Mouse (Mus musculus) heart, embryonic 10.5 days (tissue): ENCODE measurements around the gene Pald1. TPM values are rescaled to one million over a fixed set of nuclear protein-coding genes. Genes with fewer than 3 reads are reported as not detected.
A peak's percentile ranks its signal among the peaks of the same experiment; 100 is the strongest.

Experiments
- DNase-seq: peaks from one replicate; pipeline ENCODE4 v3.0.0-alpha.2; 2017; ENCODE audit warnings: low spot score
- H3K27ac ChIP-seq: fragments of 300-500 bp; sonication (generic); 2 replicates; pipeline ENCODE4 v1.5.1; 2016; ENCODE audit warnings: mild to moderate bottlenecking
- H3K27me3 ChIP-seq: fragments of 300-500 bp; sonication (generic); 2 replicates; pipeline ENCODE4 v1.6.1; 2016; ENCODE audit warnings: mild to moderate bottlenecking; ENCODE audit not compliant: poor library complexity, insufficient read depth, severe bottlenecking
- H3K36me3 ChIP-seq: fragments of 300-500 bp; sonication (generic); 2 replicates; pipeline ENCODE4 v1.6.1; 2016; ENCODE audit warnings: mild to moderate bottlenecking, moderate library complexity
- H3K4me1 ChIP-seq: fragments of 300-500 bp; sonication (generic); 2 replicates; pipeline ENCODE4 v1.6.1; 2016; ENCODE audit warnings: mild to moderate bottlenecking
- H3K4me3 ChIP-seq: fragments of 300-500 bp; sonication (generic); 2 replicates; pipeline ENCODE4 v1.5.1; 2016; ENCODE audit warnings: mild to moderate bottlenecking, moderate library complexity
- H3K9me3 ChIP-seq: fragments of 300-500 bp; sonication (generic); 2 replicates; pipeline ENCODE4 v1.6.1; 2016; ENCODE audit warnings: mild to moderate bottlenecking, moderate library complexity
- WGBS: fragments of 180-500 bp; shearing (Covaris S2); methylation state at CpG from one replicate; pipeline ENCODE4 v1.1.7; 2016; 5-methylcytosine and 5-hydroxymethylcytosine counted together
- polyA plus RNA-seq: library from polyadenylated mRNA; unstranded; fragments of >200 nt; fragmentation: Nextera tagmentation; extraction: Ambion mirVana; gene quantifications from 2 replicates; pipeline ENCODE4 v1.2.1, GENCODE M21; 2016

Pald1 gene
- polyA plus RNA-seq, 1 experiment from 2014 or later = 34.2 TPM

DNA sequence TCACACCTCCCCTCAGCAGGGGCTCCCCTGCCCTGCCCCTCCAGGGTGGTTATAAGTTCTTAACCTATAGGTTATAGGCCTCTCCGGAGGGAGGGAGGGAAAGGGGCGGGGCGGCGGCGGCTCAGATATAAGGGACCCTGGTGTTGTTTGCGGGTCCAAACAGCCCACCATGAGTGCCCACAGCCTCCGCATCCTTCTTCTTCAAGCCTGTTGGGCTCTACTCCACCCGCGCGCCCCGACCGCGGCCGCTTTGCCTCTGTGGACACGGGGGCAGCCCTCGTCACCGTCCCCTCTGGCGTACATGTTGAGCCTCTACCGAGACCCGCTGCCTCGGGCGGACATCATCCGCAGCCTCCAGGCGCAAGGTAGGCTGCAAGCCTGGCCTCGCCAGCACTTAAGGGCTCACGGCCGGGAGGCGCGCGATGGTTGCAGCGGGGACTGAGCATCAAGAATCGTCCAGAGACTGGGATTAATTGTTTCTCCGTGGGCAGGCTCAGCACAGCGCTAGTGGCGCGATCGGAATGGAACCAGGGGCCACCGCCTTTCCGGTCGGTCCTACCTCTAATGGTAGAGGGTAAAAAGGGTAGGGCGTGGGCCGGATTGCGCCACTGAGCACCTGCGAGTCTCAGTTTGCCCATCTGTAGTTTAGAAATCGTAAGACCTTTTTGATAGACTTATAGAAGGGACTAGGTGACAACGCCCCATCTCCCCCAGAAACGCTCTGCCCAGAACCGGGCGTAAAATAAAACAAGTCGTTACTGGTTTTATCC, 35.0 kb upstream of the Pald1 start:
- H3K4me1 ChIP-seq = peaks cover 23% of the 10 kb centered on the region
- WGBS = 2% methylated on average over 50 of the region's 50 CpGs
- peaks cover 70% of the 10 kb centered on the region for H3K27me3 ChIP-seq
- DNase-seq = no peak
- H3K27ac ChIP-seq = peak overlapping the region; percentile 57; the same call in 1 of the 2 replicates
- peak overlapping the region; percentile 67 for H3K4me3 ChIP-seq
- no peaks in the 10 kb centered on the region for H3K9me3 ChIP-seq
- H3K36me3 ChIP-seq = no peaks in the 10 kb centered on the region

DNA sequence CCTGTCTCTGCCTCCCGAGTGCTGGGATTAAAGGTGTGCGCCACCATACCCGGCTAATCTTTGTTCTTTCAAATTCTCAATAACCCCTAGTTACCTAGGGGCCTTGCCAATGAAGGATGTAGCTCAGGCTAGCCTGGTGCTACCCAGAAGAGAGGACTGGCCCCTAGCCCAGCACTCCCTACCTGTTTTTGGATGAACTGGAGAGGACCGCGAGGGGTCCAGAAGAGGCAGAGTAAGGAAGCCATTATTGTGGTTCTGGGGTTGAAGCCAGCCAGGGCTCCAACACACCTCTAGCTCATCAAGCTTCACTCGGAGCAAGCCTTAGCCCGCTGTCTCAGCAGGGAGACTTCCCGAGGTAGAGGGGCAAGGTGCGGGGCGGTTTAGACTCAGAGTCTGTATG, 34.3 kb upstream of the Pald1 start, which contains the start of gene Nodal:
Gene Nodal (plus strand): TSS at position 301 of the 400 bp plus-strand sequence.
- H3K4me1 ChIP-seq = peaks cover 29% of the 10 kb centered on the region
- no peak for DNase-seq
- WGBS = 17% methylated on average over 10 of the region's 10 CpGs
- H3K4me3 ChIP-seq = peak within 1 kb of the TSS; percentile 67
- H3K27me3 ChIP-seq = peaks cover 67% of the 10 kb centered on the region
- no peaks in the 10 kb centered on the region for H3K9me3 ChIP-seq
- H3K36me3 ChIP-seq = no peaks in the 10 kb centered on the region
- H3K27ac ChIP-seq = peak within 1 kb of the TSS; percentile 57; the same call in 1 of the 2 replicates

DNA sequence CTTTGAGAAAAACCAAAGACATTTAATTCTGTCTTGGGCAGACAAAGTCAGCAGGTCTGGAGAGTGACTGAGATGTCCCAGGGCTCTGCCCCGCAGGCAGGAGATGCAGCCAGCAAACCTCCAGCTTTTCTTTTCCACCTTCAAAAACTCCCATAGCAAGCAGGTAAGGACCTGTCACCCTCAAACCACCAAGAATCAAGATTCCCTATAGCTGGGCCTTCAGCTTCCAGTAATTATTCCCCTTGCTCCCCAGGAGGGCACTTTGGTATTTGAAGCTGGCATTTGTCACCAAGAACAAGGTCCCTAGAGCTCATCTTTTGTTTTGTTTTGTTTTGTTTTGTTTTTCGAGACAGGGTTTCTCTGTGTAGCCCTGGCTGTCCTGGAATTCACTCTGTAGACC, 33.7 kb upstream of the Pald1 start:
- no peaks in the 10 kb centered on the region for H3K9me3 ChIP-seq
- H3K27ac ChIP-seq = no peak overlapping the region
- peaks cover 64% of the 10 kb centered on the region for H3K27me3 ChIP-seq
- no peak for DNase-seq
- WGBS = 25% methylated on average over 2 of the region's 2 CpGs
- no peaks in the 10 kb centered on the region for H3K36me3 ChIP-seq
- H3K4me1 ChIP-seq = peaks cover 29% of the 10 kb centered on the region
- no peak overlapping the region for H3K4me3 ChIP-seq

DNA sequence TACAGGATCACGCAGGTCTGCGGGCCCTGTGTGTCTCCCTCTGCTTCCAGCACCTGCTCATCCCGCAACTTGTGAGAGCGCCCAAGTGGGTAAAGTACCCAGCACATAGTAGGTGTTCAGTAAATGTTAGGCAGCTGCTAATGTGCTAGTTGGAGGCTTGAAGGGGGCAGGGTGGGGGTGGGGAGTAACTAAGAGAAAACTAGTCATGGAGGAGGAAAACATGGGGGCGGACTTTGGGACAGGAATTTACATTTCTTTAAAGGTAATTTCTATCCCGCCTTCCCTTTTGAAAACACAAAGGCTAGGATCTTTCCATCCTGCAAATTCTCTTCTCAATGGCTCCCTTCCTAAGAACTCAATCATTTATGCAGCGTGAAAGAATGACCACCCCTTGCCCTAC, 33.2 kb upstream of the Pald1 start:
- DNase-seq = no peak
- WGBS = 20% methylated on average over 7 of the region's 7 CpGs
- H3K27me3 ChIP-seq = peaks cover 64% of the 10 kb centered on the region
- peaks cover 29% of the 10 kb centered on the region for H3K4me1 ChIP-seq
- no peaks in the 10 kb centered on the region for H3K9me3 ChIP-seq
- H3K4me3 ChIP-seq = no peak overlapping the region
- no peak overlapping the region for H3K27ac ChIP-seq
- no peaks in the 10 kb centered on the region for H3K36me3 ChIP-seq

DNA sequence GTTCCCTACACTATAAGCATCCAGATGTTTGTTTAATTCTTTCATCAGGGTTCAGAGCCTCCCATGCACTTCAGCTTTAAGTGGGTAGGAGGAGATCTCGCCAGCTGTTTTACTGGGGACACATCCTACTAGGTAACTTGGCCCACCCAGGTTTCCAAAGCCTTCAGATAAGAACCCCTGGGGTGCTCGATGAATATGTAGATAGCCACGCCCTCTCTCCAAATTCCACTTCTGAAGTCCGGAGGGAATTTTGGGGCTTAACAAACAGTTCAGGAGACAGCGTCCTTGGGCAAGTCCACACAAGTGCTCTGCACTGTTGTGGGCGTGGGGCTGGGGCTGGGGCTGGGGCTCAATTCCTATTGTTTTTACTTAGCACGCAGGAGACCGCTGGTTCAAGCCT, 32.6 kb upstream of the Pald1 start:
- no peaks in the 10 kb centered on the region for H3K36me3 ChIP-seq
- peaks cover 66% of the 10 kb centered on the region for H3K27me3 ChIP-seq
- DNase-seq = no peak
- H3K4me3 ChIP-seq = no peak overlapping the region
- H3K4me1 ChIP-seq = peaks cover 29% of the 10 kb centered on the region
- 18% methylated on average over 8 of the region's 8 CpGs for WGBS
- H3K9me3 ChIP-seq = no peaks in the 10 kb centered on the region
- H3K27ac ChIP-seq = no peak overlapping the region

DNA sequence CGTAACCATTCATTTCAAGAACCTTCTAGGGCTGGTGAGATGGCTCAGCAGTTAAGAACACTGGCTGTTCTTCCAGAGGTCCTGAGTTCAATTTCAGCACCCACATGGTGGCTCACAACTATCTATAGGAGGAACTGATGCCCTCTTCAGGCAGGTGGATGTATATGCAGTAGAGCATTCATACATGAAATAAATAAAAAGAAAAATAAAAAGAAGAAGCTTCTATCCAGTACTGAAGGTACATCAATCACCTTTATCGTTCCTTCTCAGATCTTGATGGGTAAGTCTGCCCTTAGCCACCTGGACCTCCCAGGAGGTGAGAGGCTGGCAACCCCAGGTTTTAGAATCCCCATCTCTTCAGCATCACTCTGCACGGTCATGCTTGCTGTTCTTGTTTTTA, 31.9 kb upstream of the Pald1 start:
- Histone ChIP-seq H3K27me3 (peaks cover 59% of the 10 kb centered on the region), H3K4me3 (no peak overlapping the region), H3K4me1 (peaks cover 29% of the 10 kb centered on the region), H3K36me3 (no peaks in the 10 kb centered on the region), H3K27ac (no peak overlapping the region), H3K9me3 (no peaks in the 10 kb centered on the region)
- no peak for DNase-seq
- 68% methylated on average over 3 of the region's 3 CpGs for WGBS

DNA sequence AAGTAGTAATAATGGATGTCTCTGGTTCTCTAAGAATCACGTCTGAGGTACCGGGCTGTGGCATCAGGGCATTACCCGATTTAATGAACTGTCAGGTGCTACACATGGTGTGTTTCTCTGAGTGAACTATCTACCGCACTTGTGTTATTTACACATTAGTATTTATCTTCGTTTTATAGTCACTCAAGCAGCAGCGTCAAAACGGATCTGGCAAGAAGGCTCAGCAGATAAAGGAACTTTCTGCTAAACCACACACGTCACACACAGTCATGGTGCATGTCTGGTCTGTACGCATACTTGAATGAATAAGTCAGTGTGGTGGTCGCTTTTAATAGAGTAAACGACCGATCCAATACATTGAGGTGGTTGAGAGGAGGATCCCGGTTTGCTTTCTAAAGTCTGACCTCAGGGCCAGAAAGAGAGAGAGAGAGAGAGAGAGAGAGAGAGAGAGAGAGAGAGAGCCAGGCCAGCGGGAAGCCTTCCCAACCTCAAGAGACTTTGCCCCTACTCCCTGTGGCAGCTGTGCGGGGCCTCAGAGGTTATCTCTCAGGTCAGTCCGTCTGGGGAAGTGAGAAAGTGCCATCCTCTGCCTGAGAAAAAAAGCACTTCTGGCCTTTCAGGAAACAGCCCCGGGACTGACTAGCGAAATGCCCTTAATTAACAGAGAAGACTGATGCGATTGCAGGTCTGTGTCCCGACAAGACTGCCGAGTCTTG, 29.7 kb upstream of the Pald1 start:
- peak overlapping the region; percentile 33 for H3K4me3 ChIP-seq
- no peaks in the 10 kb centered on the region for H3K9me3 ChIP-seq
- H3K36me3 ChIP-seq = no peaks in the 10 kb centered on the region
- H3K27me3 ChIP-seq = peaks cover 47% of the 10 kb centered on the region
- DNase-seq = no peak
- WGBS = 21% methylated on average over 21 of the region's 21 CpGs
- peaks cover 18% of the 10 kb centered on the region for H3K4me1 ChIP-seq
- peak overlapping the region; percentile 59; the same call in 1 of the 2 replicates for H3K27ac ChIP-seq

DNA sequence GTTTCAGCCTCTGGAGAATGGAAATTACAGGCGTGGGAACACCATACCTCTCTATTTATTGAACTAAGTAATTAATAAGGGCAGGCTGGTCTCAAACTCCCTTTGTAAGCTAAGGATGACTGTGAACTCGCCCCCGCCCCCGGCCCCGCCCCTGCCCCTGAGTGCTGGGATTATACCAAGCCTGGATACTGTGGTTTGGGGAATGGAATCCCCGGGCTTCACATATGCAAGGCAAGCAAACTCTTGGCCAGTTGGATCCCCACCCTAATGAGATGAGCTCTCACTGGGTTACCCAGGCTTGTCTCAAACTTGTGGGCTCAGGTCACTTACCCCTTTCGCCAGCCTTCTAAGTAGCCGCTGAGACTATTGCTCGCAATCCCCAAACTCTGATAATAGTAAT, 26.9 kb upstream of the Pald1 start:
- Histone ChIP-seq H3K27ac (no peak overlapping the region), H3K9me3 (no peaks in the 10 kb centered on the region), H3K4me1 (peaks cover 19% of the 10 kb centered on the region), H3K36me3 (no peaks in the 10 kb centered on the region), H3K4me3 (no peak overlapping the region), H3K27me3 (peaks cover 43% of the 10 kb centered on the region)
- no peak for DNase-seq
- 30% methylated on average over 9 of the region's 9 CpGs for WGBS

DNA sequence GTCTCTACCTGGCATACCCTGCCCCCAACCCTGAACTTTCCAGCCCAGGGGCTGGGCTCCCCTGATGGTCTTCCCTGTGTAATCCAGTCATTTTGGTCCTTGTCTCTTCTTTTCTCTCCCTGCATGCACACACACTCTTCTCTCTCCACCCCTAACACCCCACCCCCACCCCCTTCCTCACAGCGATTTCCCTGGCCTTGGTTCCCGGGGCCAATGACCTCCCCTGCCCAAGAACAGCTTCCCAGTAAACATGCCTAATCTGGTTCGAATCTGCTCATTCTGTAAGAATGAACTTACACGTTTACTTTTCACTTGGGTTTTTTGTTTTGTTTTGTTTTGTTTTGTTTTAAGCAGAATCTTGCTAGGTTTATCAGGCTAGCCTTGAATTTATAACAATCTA, 26.4 kb upstream of the Pald1 start:
- peaks cover 39% of the 10 kb centered on the region for H3K27me3 ChIP-seq
- no peak overlapping the region for H3K4me3 ChIP-seq
- no peak overlapping the region for H3K27ac ChIP-seq
- no peaks in the 10 kb centered on the region for H3K36me3 ChIP-seq
- H3K9me3 ChIP-seq = no peaks in the 10 kb centered on the region
- 7% methylated on average over 4 of the region's 4 CpGs for WGBS
- H3K4me1 ChIP-seq = peaks cover 19% of the 10 kb centered on the region
- no peak for DNase-seq

DNA sequence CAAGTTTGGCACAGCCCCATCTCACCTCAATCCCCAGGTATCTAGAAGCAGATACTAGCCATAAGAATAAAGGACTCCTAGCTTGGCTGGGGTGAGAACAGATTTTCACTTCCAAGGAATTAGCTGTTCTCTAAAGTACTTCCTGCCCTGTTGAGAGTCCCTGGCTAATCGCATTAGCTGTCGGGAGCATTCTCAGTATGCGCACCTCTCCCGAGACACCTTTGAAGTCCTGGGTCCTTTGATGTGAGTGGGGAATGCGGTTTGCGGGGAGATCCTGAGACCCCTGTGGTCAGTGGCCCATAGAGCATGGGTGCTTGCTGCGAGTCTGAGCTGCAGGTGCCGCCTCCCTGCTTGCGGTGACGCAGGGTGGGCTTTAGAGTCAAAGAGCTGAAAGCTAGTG, 22.6 kb upstream of the Pald1 start:
- WGBS = 9% methylated on average over 10 of the region's 10 CpGs
- peaks cover 43% of the 10 kb centered on the region for H3K27me3 ChIP-seq
- no peak overlapping the region for H3K27ac ChIP-seq
- DNase-seq = no peak
- no peaks in the 10 kb centered on the region for H3K36me3 ChIP-seq
- H3K4me1 ChIP-seq = peaks cover 8% of the 10 kb centered on the region; the same call in 1 of the 2 replicates
- H3K4me3 ChIP-seq = peak overlapping the region; percentile 24; the same call in 1 of the 2 replicates
- H3K9me3 ChIP-seq = no peaks in the 10 kb centered on the region

DNA sequence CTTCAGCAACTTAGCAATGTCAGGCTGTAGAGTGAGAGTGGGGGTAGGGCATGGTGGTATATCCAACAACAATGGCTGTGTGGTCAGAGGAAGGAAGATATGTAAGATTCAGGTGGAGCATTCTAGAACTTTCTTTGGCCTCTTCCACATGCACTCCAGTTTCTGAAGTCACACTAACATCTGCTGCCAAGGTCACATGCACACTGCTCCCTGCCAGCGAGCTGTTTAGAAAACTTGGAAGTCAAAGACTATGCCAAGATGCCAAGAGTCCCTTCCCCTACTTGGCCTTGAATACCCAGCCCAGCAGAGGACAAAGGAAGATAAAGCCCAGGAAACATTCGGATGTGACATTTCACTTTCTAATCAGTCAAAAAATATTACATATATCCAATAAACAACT, 19.6 kb upstream of the Pald1 start:
- H3K4me1 ChIP-seq = peaks cover 4% of the 10 kb centered on the region; the same call in 1 of the 2 replicates
- 83% methylated on average over 2 of the region's 2 CpGs for WGBS
- H3K27ac ChIP-seq = no peak overlapping the region
- H3K36me3 ChIP-seq = no peaks in the 10 kb centered on the region
- no peak overlapping the region for H3K4me3 ChIP-seq
- H3K9me3 ChIP-seq = no peaks in the 10 kb centered on the region
- no peak for DNase-seq
- H3K27me3 ChIP-seq = peaks cover 47% of the 10 kb centered on the region

DNA sequence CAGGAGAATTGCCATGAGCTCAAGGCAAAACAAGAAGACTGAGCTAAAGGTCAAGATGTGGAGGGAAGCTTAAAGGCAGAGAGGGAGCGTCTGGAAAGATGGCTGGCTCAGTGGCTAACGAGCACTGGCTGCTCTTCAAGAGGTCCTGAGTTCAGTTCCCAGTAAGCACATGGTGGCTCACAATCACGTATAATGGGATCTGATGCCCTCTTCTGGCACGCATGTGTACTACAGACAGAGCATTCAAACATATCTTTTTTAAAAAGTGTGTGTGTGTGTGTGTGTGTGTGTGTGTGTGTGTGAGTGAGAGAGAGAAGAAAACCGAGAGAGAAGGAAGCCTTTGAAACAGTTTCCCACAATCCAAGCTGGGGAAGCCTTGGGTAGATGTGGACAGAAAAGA, 19.1 kb upstream of the Pald1 start:
- H3K27me3 ChIP-seq = peaks cover 42% of the 10 kb centered on the region

DNA sequence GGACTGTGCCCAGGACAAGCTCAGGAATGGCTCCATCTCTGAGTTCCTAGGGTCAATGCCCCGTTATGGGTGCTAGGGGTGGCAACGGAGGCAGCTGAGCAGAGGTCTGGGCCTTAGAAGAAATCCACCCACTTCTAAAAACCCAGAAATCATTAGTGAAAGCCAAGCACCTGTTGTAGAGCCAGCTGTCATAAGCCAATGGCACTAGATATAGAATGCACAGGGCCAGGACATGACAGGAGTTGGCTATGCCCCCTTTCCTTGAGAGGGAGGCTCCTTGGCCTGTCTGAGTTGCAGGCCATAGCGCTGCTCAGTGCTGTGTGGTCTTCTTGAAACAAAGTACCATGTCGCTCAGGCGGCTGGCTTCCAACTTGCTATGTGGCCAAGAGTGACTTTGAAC, 17.1 kb upstream of the Pald1 start:
- H3K27ac ChIP-seq = no peak overlapping the region
- DNase-seq = no peak
- H3K27me3 ChIP-seq = peaks cover 26% of the 10 kb centered on the region
- no peaks in the 10 kb centered on the region for H3K36me3 ChIP-seq
- WGBS = 88% methylated on average over 5 of the region's 5 CpGs
- no peaks in the 10 kb centered on the region for H3K4me1 ChIP-seq
- no peak overlapping the region for H3K4me3 ChIP-seq
- H3K9me3 ChIP-seq = no peaks in the 10 kb centered on the region

More for the DNA sequence above, 19.1 kb upstream of the Pald1 start:
- no peaks in the 10 kb centered on the region for H3K36me3 ChIP-seq
- DNase-seq = no peak
- no peaks in the 10 kb centered on the region for H3K9me3 ChIP-seq
- H3K4me1 ChIP-seq = peaks cover 4% of the 10 kb centered on the region; the same call in 1 of the 2 replicates
- no peak overlapping the region for H3K27ac ChIP-seq
- H3K4me3 ChIP-seq = no peak overlapping the region
- 73% methylated on average over 5 of the region's 5 CpGs for WGBS
